Mouse (Mus musculus): ENCODE results near the gene Scyl2. TPM values are rescaled to one million over a fixed set of nuclear protein-coding genes. Genes with fewer than 3 reads are reported as not detected.
"Not testable (repeated sequence)": the region's sequence is repeated elsewhere in the genome, so short reads cannot be mapped to it uniquely, and the experiment has no call there.

Scyl2 gene
- total RNA-seq (2021), result 10 to 100 TPM; 42.9 to 51.9 TPM
- long read RNA-seq, experiment 1, full-length matches to known transcripts, result 5 of 7 reads
- long read RNA-seq, experiment 1, partial matches to known transcripts, result 0 of 7 reads
- long read RNA-seq, experiment 1, other reads (novel, unspliced or antisense), result 2 of 7 reads
- long read RNA-seq, experiment 2, full-length matches to known transcripts, result 3 of 7 reads
- long read RNA-seq, experiment 2, partial matches to known transcripts, result 3 of 7 reads
- long read RNA-seq, experiment 2, other reads (novel, unspliced or antisense), result 1 of 7 reads

DNA sequence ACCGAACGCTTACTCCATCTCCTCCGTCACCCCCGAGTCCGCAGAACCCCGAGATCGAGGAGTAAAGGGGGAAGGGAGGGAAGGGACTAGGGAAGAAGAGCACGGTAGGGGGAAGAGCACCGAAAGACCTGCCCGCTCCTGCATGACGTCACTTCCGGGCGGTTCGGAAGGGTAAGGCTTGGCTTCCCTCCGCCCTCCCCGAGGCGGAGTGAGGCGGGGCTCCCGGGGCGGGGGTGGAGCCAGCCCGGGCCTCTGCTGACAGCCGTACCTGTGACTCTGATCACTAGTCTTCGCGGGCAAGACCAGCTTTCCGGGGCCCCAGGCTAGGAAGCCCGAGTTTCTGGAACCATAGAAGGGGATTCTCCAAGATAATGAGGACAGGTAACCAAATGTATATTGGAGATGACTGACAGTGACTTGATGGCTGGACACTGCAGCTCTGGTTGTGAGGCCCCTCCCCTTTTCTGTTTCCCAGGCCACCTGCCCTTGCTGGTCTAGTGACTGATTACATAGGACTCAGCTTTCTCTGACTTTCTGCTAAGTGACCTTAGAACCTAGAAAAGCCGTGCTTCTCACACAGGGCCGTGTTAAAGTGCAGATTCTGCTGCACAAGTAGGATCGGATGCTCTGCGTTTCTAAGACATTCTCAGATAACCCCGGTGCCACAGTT, at the start of gene Scyl2:
Gene Scyl2, minus strand, starts transcription at position 147 of the 670 bp plus-strand sequence.
- peak; percentile 95 to 96 for DNase-seq (ENCODE audit: low spot score in 2 of 2)

DNA sequence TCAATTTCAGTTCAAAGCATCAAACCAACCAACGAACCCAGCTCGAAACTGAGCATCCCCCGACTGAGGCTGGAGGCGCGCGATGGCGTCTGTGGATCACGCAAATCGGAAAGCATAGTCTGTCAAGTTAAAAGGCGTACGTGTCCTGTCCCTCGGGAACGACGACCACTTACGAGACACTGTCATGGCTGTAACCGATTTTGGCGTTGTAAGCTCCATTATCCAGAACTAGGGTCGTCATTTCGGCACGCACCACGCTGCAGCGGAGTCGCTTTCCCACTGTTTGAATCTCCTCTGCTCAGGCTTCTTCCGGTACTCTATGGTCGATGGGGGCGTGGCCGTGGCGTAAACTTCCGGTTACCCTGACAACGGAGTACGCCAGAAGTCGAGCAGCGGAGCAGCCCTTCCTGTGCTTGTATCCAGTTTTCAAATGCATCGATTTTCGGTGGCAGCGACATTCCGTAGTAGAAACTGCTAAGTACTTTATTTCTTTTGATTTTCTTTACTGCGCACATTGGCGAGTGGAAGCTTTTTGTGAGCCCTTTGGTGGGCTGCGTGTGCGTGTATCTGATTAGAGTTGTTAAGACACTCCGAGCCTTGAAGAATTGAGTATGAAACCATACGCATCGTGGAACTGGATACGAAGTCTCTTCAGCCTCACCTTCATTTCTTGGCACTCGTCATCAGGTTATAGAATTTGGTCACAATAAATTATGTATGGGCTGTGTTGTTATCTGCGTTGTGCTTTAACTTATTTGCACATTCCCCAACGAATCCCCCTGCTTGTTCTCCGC, 46.1 kb upstream of the Scyl2 start, which contains the start of gene Actr6:
Gene Actr6, minus strand, starts transcription at position 295 of the 794 bp plus-strand sequence.
- peak; percentile 86 to 87 for DNase-seq (ENCODE audit: low spot score in 2 of 2)

DNA sequence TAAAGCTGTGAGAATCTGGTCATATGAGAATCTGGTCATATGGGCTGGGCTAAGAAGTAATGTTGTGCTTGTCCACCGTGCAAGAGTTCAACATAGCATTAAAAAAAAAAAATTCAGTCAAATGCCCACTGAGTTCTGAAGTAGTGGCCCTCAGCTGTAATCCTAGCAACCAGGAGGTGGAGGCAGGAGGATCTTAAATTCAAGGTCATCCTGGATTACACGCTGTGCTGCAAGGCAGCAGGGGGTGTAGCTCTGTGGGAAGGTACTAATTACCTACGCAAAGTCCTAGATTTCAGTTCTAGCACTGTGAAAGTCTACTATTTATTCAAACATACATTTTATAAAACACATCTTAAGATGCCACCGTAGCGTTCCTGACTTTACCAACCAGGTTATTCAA, 45.3 kb upstream of the Scyl2 start:
- DNase-seq (ENCODE audit: low spot score in 2 of 2), result no peak

DNA sequence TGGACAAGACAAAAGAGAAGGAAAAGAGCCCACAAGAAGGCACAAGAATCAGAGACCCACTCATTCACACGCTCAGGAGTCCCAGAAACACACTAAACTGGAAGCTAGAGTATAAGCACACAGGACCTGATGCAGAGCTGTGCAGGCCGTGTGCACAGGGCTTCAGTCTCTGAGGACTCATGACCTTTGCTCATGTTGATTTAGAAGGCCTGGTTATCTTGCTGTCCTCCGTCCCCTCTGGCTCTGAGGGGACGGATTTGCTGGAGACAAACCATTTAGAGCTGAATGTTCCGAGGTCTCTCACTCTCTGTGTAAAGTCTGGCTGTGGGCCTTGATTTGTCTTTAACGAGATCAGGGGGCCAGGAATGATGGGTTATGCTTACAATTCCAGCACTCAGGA, 44.3 kb upstream of the Scyl2 start:
- no peak for DNase-seq (ENCODE audit: low spot score in 2 of 2)

DNA sequence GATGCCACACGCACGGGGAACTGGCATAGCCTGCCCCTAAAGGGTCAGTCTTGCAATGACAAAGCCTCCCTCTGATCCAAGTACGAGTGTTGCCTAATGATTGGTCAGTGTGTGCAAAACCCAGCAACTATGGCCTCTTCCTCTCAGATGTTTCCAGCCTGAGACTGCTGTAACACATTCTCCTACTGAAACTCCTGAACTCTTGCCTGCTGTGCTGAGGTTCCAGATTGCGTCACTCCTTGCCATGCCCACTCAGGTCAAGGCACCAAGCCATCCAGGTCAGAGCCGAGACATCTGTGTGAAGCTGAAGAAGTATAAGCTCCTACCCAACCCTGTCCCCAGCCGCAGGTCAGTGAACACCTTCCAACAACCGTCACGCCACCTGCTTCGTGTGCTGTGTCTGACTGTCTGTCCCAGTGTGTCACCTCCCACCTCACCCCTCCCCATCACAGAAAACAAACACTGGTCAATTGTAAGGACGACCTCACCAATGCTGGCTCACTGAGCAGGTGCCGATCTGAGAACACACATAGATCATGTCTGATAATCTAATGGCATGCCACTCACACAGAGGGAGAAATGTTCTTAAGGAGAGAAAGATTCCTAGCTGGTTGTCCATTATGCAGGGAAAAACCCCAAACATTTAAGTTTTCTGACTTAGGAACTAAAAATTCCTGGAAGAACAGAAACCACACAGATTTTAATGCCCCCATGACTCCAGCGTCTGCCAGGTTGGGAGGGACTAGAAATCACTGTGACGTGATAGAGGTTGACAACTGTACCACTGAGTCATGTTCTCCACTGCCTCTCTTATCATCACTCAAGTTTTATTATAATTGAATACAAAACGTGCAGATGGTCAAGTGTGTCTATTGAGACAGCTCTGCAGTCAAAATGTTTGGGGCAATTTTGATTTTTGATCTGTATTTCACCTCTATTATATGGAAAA, 36.4 kb upstream of the Scyl2 start:
- DNase-seq (ENCODE audit: low spot score in 2 of 2), result no peak

DNA sequence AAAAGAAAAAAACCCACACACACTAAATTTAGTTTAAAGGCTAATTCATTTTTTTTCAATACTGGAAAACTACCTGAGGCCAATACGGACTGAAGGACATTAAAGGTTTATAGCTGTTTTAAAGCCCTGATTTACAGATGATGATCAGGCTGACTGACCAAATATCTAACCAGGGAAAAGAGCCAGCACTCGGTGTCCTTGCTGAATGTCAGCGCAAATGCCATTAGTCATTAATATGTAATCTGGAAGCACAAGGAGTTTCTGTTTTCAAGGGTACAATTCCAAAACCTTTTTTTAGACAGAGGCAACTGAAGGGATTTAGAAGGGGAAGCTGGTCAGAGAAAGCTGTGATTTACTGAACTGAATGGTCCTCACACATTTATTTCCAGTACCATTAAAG, 34.7 kb upstream of the Scyl2 start:
- DNase-seq (ENCODE audit: low spot score in 2 of 2), result no peak

DNA sequence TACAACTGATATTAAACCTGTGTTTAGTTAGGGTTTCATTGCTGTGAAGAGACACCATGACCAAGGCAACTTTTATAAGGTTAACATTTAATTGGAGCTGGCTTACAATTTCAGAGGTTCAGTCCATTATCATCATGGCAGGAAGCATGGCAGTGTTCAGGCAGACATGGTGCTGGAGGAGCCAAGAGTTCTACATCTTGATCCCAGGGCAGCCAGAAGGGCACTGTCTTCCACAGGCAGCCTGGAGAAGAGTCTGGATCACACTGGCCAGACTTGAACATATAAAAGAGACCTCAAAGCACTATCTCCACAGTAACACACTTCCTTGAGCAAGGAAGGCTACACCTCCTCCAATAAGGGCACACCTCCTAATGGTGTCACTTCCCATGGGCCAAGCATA, 34.2 kb upstream of the Scyl2 start:
- no peak for DNase-seq (ENCODE audit: low spot score in 2 of 2)

DNA sequence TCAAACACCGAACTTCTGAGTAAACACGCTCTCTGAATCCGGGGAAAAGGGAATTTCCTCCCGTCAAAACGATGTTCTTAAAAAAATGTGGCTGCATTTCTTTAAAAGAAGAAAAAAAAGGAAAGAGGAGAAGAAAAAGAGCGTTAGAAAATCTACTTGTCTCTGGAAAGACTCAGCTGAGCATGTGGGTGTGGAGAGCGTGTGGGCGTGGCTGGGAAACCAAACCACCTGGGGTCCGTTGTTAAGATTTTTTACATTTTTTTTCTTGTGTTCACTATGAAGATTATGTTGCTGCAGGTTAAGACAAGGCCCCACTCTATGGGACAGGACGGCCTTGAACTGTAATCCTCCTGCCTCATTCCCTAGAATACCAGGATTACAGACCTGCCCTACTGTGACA, 28.8 kb upstream of the Scyl2 start:
- no peak for DNase-seq (ENCODE audit: low spot score in 2 of 2)

DNA sequence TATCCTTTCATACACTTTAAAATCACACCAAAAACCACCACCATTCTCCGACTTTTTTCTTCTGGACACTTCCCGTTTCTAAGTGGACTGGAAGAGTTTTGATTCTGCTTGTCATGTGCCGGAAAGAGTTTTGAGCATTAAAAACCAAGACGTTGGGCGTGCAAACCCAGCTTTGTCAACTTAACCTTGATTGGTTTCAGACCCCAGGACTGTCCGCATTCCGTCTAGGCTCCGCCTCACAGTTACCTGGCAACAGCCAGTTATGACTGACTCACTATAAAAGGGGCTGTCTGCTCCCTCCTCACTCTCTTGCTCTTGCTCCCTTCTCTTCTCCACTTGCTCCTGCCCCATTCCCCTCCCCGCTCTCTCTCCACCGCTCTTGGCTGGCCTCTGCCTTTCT, 22.6 kb upstream of the Scyl2 start:
- DNase-seq (ENCODE audit: low spot score in 2 of 2), result no peak

DNA sequence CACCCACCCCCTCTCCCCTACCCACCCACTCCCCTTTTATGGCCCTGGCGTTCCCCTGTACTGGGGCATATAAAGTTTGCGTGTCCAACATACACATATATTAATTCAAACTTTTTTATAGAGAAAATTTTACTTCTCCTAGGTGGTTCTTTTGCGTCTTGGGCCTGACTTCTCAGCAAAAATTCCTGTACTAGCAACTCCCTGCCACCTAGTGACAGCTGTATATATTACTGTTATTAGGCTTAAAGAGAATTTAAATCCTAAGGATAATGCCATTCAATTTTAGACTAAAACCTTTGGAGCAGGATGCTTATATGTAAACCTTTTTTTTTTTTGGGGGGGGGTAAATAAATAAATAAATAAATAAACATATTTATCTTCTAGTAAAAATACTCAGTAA, 21.3 kb upstream of the Scyl2 start:
- DNase-seq (ENCODE audit: low spot score in 2 of 2), result no peak

DNA sequence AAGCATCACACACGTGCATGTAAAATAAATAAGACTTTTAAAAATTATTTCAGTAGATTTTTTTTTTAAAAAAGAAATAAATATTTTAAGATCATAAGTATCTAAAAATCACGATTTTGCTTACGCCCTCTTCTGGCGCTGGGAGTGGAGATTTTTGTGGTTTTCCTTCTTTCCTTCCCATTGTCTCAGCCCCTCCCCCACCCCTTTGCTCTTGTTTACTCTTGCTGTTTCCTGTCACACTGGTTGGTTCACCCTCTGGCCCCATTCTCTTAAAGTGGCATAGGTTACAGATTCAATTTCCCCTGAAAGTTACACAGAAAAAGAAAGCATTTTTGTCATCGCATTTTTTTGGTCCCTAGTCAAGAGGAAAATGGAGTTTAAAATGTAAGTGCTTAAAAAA, 17.0 kb upstream of the Scyl2 start:
- no peak for DNase-seq (ENCODE audit: low spot score in 2 of 2)

DNA sequence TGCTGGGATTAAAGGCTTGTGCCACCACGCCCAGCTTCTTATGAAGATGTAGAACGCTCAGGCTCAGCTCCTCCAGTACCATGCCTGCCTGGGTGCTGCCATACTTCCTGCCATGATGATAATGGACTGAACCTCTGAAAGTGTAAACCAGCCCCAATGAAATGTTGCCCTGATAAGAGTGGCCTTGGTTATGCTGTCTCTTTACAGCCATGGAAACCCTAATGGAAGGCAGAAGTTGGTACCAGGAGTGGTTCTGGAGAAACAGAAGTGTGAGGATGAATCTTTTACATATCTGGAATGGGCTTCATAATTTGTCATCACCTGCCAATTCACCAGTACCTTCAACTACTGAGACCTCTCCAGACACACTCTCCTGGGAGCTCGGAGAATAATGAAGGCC, 11.9 kb upstream of the Scyl2 start:
- DNase-seq (ENCODE audit: low spot score in 2 of 2), result no peak

DNA sequence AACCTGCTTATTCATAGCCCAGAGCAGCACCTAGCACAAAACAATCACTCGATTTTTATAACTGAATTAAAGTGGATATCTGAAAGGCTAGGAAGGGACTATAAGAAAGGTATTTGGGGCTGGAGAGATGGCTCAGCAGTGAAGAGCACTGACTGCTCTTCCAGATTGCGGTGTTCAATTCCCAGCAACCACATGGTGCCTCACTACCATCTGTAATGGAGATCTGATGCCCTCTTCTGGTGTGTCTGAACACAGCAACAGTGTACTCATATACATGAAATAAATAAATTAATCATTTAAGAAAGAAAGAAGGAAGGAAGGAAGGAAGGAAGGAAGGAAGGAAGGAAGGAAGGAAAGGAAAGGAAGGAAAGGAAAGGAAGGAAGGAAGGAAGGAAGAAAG, 10.2 kb upstream of the Scyl2 start:
- DNase-seq (ENCODE audit: low spot score in 2 of 2), result not testable (repeated sequence)

DNA sequence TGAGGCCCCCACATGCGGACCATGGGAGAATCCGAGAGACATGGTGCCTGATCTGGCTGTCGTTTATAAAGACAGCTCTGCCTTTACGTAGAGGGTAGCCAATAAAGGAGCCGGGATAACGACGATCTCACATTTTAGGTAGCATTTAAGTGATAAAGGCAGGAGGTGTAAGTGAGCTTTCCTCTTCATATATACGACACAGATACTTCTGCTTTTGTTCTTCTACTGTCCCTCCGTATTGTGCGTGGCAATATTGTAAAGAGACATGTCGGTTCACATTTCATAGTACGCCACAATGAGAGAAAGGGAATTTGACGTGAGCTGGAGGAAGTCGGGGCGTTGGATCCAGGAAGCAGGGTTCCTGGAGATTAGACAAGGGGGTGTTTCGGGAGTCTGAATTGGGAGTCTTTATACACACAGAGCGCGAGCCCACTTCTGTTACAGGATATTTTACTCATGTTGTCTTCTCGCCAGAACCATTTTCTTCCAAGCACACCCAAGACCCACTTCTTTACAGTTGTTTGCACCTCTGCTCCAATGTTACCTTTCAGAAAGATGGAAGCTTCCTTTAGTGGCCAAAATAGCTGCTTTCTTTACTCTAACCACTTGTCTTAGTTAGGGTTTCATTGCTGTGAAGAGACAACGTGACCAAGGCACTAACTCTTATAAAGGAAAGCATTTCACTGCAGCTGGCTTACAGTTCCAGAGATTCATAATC, 9.3 kb upstream of the Scyl2 start:
- DNase-seq (ENCODE audit: low spot score in 2 of 2), result no peak

DNA sequence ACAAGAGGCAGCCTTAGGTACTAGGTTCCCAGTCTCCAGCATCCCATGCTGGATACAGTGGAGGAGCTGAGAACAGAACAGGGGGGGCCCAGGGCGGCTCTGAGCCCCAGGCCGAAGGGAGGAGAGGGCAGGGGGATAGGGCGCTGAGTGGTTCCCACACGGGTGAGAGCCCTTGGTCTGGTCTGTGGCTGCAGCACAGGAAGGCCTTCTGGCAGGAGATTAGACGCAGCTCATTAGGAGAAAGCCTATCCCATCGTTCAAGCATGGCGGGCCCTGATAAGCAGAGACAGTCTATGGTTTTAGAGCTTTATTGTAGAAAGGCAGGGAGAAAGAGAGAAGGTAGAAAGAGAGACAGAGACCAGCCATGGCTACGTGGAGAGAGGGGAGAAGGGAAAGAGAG, 3.9 kb upstream of the Scyl2 start:
- DNase-seq (ENCODE audit: low spot score in 2 of 2), result no peak

DNA sequence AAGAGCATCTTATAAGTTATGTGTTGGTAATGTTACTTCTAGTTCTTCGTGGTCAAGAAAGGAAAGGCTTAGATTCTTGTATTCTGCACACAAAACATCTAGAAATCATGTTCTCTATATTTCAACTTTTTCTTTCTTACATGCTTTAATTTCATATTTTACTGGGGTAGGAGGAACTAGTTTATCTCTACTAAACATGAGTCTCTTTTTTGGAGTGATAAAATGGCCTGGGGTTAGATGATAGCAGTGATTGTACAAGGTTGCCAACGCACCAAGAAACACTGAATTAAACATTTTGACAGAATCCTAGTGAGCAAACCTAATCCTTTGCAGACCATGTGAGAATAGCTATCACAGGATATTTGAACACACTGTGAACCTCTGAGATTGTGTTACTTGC, 1.4 kb upstream of the Scyl2 start:
- DNase-seq (ENCODE audit: low spot score in 2 of 2), result no peak

DNA sequence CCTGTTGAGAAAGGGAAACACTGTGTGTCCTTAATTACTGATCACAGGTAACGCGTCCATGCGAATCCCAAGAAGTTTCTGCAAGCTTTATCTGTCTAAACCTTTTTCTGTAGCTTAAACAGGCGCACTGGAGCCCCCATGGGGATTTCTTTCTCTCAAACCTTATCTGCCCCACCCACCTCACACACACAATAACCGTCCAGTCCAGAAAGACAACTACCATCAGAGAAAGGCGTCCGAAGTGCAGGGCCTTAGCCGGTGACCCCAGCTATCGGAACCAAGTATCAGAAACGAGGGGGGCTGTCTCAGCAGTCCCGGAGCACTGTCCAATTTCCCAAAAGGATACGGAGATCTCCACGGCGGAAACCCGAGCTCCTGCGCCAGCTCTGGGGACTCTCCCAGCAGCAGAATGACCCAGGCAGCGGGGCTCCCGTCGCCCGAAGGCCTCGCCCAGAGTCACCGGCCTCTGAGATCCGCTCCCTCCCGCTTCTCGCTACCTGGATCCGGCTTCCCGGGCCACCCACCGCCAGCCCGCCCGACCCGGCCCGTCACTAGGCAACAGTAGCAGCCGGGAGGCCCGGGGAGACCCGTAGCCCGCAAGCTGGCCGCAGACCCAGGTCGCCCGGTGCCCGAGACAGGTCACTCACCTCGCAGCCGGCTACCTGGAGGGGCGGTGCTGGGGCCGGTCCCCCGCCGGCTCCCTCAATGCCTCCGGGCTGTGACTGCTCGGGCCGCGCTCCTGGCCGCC, 520 bp downstream of the Scyl2 start:
- no peak for DNase-seq (ENCODE audit: low spot score in 2 of 2)

DNA sequence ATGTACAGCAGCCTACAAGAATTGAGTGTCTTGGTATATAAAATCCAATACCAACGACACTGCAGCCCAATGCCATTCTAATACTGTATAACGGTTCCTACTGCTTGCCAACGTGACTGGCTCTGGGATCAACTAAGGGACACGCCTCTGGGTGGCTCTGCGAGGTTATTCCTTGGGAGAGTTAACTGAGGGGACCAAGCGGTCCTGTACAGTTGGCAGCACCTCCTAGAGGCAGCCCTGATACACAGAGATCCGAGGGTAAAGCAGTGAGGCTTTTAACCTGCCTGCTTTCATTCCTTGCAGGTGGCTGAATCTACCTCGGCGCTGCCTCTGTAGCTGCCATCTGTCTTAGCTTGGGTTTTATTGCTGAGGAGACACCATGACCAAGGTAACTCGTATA, 3.1 kb downstream of the Scyl2 start:
- no peak for DNase-seq (ENCODE audit: low spot score in 2 of 2)

DNA sequence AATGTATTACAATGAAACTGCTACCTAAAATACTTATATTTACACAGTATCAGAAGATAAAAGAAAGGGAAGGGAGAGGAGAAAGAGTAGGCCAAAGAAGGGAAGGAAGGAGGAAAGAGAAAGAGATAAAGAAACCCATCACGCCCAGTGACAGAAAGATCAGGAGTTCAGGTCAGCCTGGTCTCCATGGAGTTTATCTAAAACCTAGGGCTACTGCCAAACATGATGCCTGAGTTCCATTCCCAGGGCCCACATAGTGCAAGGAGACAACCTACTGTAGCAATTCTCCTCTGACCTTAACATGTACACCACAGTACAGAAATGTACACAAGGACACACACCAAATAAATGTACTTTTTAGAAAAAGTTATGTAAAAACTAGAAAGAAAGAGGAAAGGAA, 3.9 kb downstream of the Scyl2 start:
- DNase-seq (ENCODE audit: low spot score in 2 of 2), result no peak

DNA sequence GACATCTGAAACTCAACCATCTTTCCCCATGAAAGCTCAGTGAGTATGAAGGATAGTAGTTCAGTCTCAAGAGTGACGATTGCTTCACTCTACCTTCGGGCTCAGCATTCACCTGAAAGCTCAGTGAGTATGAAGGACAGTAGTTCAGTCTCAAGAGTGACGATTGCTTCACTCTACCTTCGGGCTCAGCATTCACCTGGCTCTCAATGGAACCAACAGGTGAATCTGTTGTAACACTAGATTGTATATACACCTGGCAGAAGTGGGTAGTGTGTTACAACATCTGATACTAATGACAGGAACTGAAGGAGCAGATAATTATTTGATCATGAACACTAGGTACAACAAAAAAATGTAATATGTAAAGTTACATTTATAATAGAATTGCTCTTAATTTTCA, 4.4 kb downstream of the Scyl2 start:
- no peak for DNase-seq (ENCODE audit: low spot score in 2 of 2)

Data from adrenal gland, adult 18-20 months (tissue).